18 mouse cellular contexts compared by ENCODE assay signal in genomic region chr15:95691594-95691993, GRCm38 (mm10). TPM values are rescaled to one million over a fixed set of nuclear protein-coding genes. Genes with fewer than 3 reads are reported as not detected.
DNase-seq lines count a peak whose midpoint lies in the region; ATAC-seq and TF ChIP-seq lines count a peak whose summit lies in the region.
"Had no signal": no experiment of that assay in that cellular context is flagged by ENCODE, and none has a peak within 500 bp of the region (broad histone marks: within the 10 kb centered on the region; RNA-seq: fewer than 3 reads in every experiment).

No protein-coding gene starts in this region.

- H3K4me1 ChIP-seq in midbrain, embryonic 10.5 days = peaks cover 16% of the 10 kb centered on the region
- peaks cover 7% of the 10 kb centered on the region for H3K4me1 ChIP-seq in midbrain, embryonic 16.5 days (ENCODE audit: control insufficient read depth, insufficient read depth, low read length)
- H3K4me1 ChIP-seq in neural tube, embryonic 15.5 days = peaks cover 10% of the 10 kb centered on the region; the same call in 1 of the 2 replicates
- H3K4me1 ChIP-seq in liver, embryonic 12.5 days = no peaks in the 10 kb centered on the region
- H3K4me1 ChIP-seq: stomach, embryonic 15.5 days had no signal

- no peak overlapping the region for H3K9ac ChIP-seq in midbrain, embryonic 16.5 days (ENCODE audit: low read depth, low read length)
- H3K9ac ChIP-seq in neural tube, embryonic 15.5 days (replicated peaks) = no peak overlapping the region
- H3K9ac ChIP-seq in liver, embryonic 12.5 days = no peak overlapping the region
- H3K9ac ChIP-seq: lung, embryonic 14.5 days; stomach, embryonic 15.5 days had no signal

- DNase-seq in embryo, embryonic 10.5 days (ENCODE audit: low spot score) = peak; percentile 36
- no peak for DNase-seq in embryo, embryonic 10 days (ENCODE audit: low spot score)
- DNase-seq in midbrain, embryonic 10.5 days (ENCODE audit: low spot score) = no peak
- peak; percentile 48 for DNase-seq in mesoderm, embryonic 11.5 days (ENCODE audit: low read depth, low spot score)
- no peak for DNase-seq in gastrocnemius, adult 2 months
- DNase-seq: adrenal gland, postnatal 25 days; cerebellum, adult 9-11 months; gastrocnemius, postnatal 10 days; lung, embryonic 14.5 days had no signal

- H3K4me3 ChIP-seq in midbrain, embryonic 10.5 days = peak overlapping the region; percentile 3; the same call in 1 of the 2 replicates
- H3K4me3 ChIP-seq in midbrain, embryonic 16.5 days (ENCODE audit: low read depth, low read length) = no peak overlapping the region
- H3K4me3 ChIP-seq in neural tube, embryonic 15.5 days (replicated peaks) = no peak overlapping the region
- H3K4me3 ChIP-seq in gastrocnemius, adult 2 months = no peak overlapping the region
- H3K4me3 ChIP-seq in liver, embryonic 12.5 days = no peak overlapping the region
- H3K4me3 ChIP-seq: stomach, embryonic 15.5 days had no signal

- H3K27me3 ChIP-seq in midbrain, embryonic 10.5 days (ENCODE audit: low read depth, poor library complexity, severe bottlenecking) = peaks cover 43% of the 10 kb centered on the region
- 0 out of 2 replicates have a peak, but pooled peaks cover 2% of the 10 kb centered on the region for H3K27me3 ChIP-seq in midbrain, embryonic 16.5 days (ENCODE audit: control insufficient read depth, insufficient read depth, low read depth, low read length)
- H3K27me3 ChIP-seq in neural tube, embryonic 15.5 days (replicated peaks) = peaks cover 27% of the 10 kb centered on the region
- no peaks in the 10 kb centered on the region for H3K27me3 ChIP-seq in liver, embryonic 12.5 days (replicated peaks)
- H3K27me3 ChIP-seq: stomach, embryonic 15.5 days had no signal

- ATAC-seq in midbrain, embryonic 16.5 days = no peak
- peak; percentile 79; the same call in 1 of the 2 replicates for ATAC-seq in neural tube, embryonic 15.5 days (ENCODE audit: low FRiP score)
- no peak for ATAC-seq in liver, embryonic 12.5 days
- ATAC-seq: intestine, embryonic 16.5 days had no signal

- TF ChIP-seq CTCF in gastrocnemius, adult 2 months (IDR thresholded peaks at IDR 0.05) = no peak

- WGBS in midbrain, embryonic 10.5 days = 46% methylated on average over 8 of the region's 8 CpGs
- 23% methylated on average over 8 of the region's 8 CpGs for WGBS in midbrain, embryonic 16.5 days
- 19% methylated on average over 8 of the region's 8 CpGs for WGBS in neural tube, embryonic 15.5 days
- 64% methylated on average over 8 of the region's 8 CpGs for WGBS in liver, embryonic 12.5 days (ENCODE audit: insufficient replicate concordance)

- peaks cover 9% of the 10 kb centered on the region for H3K9me3 ChIP-seq in midbrain, embryonic 10.5 days (replicated peaks)
- H3K9me3 ChIP-seq in midbrain, embryonic 16.5 days (replicated peaks; ENCODE audit: control insufficient read depth, low read length, poor library complexity, severe bottlenecking) = no peaks in the 10 kb centered on the region
- H3K9me3 ChIP-seq in neural tube, embryonic 15.5 days (replicated peaks) = no peaks in the 10 kb centered on the region
- H3K9me3 ChIP-seq in liver, embryonic 12.5 days (replicated peaks) = no peaks in the 10 kb centered on the region
- H3K9me3 ChIP-seq: stomach, embryonic 15.5 days had no signal

- H3K27ac ChIP-seq in midbrain, embryonic 10.5 days (replicated peaks) = peak overlapping the region; percentile 0; the same call in 1 of the 2 replicates
- no peak overlapping the region for H3K27ac ChIP-seq in midbrain, embryonic 16.5 days (ENCODE audit: low read length)
- peak overlapping the region; percentile 67 for H3K27ac ChIP-seq in neural tube, embryonic 15.5 days (replicated peaks)
- no peak overlapping the region for H3K27ac ChIP-seq in gastrocnemius, adult 2 months
- no peak overlapping the region for H3K27ac ChIP-seq in liver, embryonic 12.5 days
- H3K27ac ChIP-seq: stomach, embryonic 15.5 days had no signal

- H3K36me3 ChIP-seq in midbrain, embryonic 10.5 days = no peaks in the 10 kb centered on the region
- H3K36me3 ChIP-seq in midbrain, embryonic 16.5 days (ENCODE audit: control insufficient read depth, insufficient read depth, low read length) = no peaks in the 10 kb centered on the region
- H3K36me3 ChIP-seq in neural tube, embryonic 15.5 days = no peaks in the 10 kb centered on the region
- H3K36me3 ChIP-seq in liver, embryonic 12.5 days = no peaks in the 10 kb centered on the region
- H3K36me3 ChIP-seq: stomach, embryonic 15.5 days had no signal

- intact Hi-C loops in gastrocnemius, adult 2 months (cut with DNase I) = no loop called here

- no peak overlapping the region for H3K4me2 ChIP-seq in midbrain, embryonic 16.5 days (ENCODE audit: low read length)
- no peak overlapping the region for H3K4me2 ChIP-seq in neural tube, embryonic 15.5 days
- no peak overlapping the region for H3K4me2 ChIP-seq in liver, embryonic 12.5 days
- H3K4me2 ChIP-seq: lung, embryonic 14.5 days; stomach, embryonic 15.5 days had no signal

RNA-seq across cellular contexts. Expression of gene Dbx2, which starts 35.8 kb away (rescaled TPM):
- 3.2 and 3.6 TPM in 2 replicates for polyA plus RNA-seq in midbrain, embryonic 10.5 days (2016; fragmentation: Nextera tagmentation; extraction: Ambion mirVana)
- 7.8 and 12.2 TPM in 2 replicates for polyA plus RNA-seq in midbrain, embryonic 16.5 days (2015; fragmentation: Nextera tagmentation; extraction: Ambion mirVana)
- 15.0 and 16.4 TPM in 2 replicates for polyA plus RNA-seq in neural tube, embryonic 15.5 days (2015; fragmentation: Nextera tagmentation; extraction: Ambion mirVana)
- total RNA-seq in gastrocnemius, adult 2 months (2021) = not detected
- not detected in 2 replicates for polyA plus RNA-seq in liver, embryonic 12.5 days (2016; fragmentation: Nextera tagmentation; extraction: Ambion mirVana)
- total RNA-seq: adrenal gland, postnatal 25 days; heart, adult 8-10 months; liver, adult 2 months had no signal
- polyA plus RNA-seq: heart, postnatal 0 days; intestine, embryonic 16.5 days; kidney, embryonic 16.5 days; liver, adult 2 months; lung, embryonic 14.5 days had no signal

Comparison
In these comparisons a context has a peak if more than half of its experiments do, and no peak if none do; other contexts are left out.
1. DNase-seq: peak in embryo, embryonic 10.5 days (single experiment) and mesoderm, embryonic 11.5 days (single experiment); none in embryo, embryonic 10 days (single experiment), midbrain, embryonic 10.5 days (single experiment) and gastrocnemius, adult 2 months (single experiment).
2. H3K27ac ChIP-seq: peak in midbrain, embryonic 10.5 days (single experiment) and neural tube, embryonic 15.5 days (single experiment); none in midbrain, embryonic 16.5 days (single experiment), gastrocnemius, adult 2 months (single experiment) and liver, embryonic 12.5 days (single experiment).